Mouse (Mus musculus): Measurements from ENCODE around the gene Chsy1. TPM values are rescaled to one million over a fixed set of nuclear protein-coding genes. Genes with fewer than 3 reads are reported as not detected.

The Chsy1 gene
- polyA plus RNA-seq, 1 experiment from 2014 or later: 15.1 TPM

- DNase-seq (ENCODE audit: low read depth, low spot score) (no peak), ATAC-seq (no peak)
- ChIA-PET POLR2A (no interaction called here), CTCF (no interaction called here)
- in situ Hi-C loops (cut with MboI; ENCODE audit: low pct_unique_long_range_greater_than_20kb): no loop called here
- no peaks in the 10 kb centered on the region for H3K27me3 ChIP-seq
- no peak for TF ChIP-seq CTCF (IDR thresholded peaks at IDR 0.05)
Observed at GRCm38 (mm10) chr7:66169476-66169875, 60.2 kb downstream of the Chsy1 start.

- H3K27me3 ChIP-seq: no peaks in the 10 kb centered on the region
- POLR2A ChIA-PET: no interaction called here
- no peak for TF ChIP-seq CTCF (IDR thresholded peaks at IDR 0.05)
- in situ Hi-C loops (cut with MboI; ENCODE audit: low pct_unique_long_range_greater_than_20kb): no loop called here
- CTCF ChIA-PET: no interaction called here
- DNase-seq (ENCODE audit: low read depth, low spot score): no peak
- no peak for ATAC-seq
Observed at GRCm38 (mm10) chr7:66170802-66171505, 61.6 kb downstream of the Chsy1 start.

- CTCF ChIA-PET: no interaction called here
- ATAC-seq (no peak), DNase-seq (ENCODE audit: low read depth, low spot score) (no peak)
- TF ChIP-seq CTCF (IDR thresholded peaks at IDR 0.05): no peak
- in situ Hi-C loops (cut with MboI; ENCODE audit: low pct_unique_long_range_greater_than_20kb): no loop called here
- H3K27me3 ChIP-seq: no peaks in the 10 kb centered on the region
- POLR2A ChIA-PET: no interaction called here
Observed at GRCm38 (mm10) chr7:66175738-66176137, 66.4 kb downstream of the Chsy1 start.

- CTCF ChIA-PET: no interaction called here
- in situ Hi-C loops (cut with MboI; ENCODE audit: low pct_unique_long_range_greater_than_20kb): no loop called here
- no peaks in the 10 kb centered on the region for H3K27me3 ChIP-seq
- no peak for TF ChIP-seq CTCF (IDR thresholded peaks at IDR 0.05)
- POLR2A ChIA-PET: no interaction called here
- no peak for ATAC-seq
- no peak for DNase-seq (ENCODE audit: low read depth, low spot score)
Observed at GRCm38 (mm10) chr7:66176256-66176655, 66.9 kb downstream of the Chsy1 start.

- CTCF ChIA-PET: no interaction called here
- no peak for DNase-seq (ENCODE audit: low read depth, low spot score)
- no peak for TF ChIP-seq CTCF (IDR thresholded peaks at IDR 0.05)
- POLR2A ChIA-PET: no interaction called here
- no peaks in the 10 kb centered on the region for H3K27me3 ChIP-seq
- ATAC-seq: no peak
- in situ Hi-C loops (cut with MboI; ENCODE audit: low pct_unique_long_range_greater_than_20kb): no loop called here
Observed at GRCm38 (mm10) chr7:66176929-66177328, 67.6 kb downstream of the Chsy1 start.

- no peak for DNase-seq (ENCODE audit: low read depth, low spot score)
- ChIA-PET CTCF (interaction anchor here (0.9 to 1.3 kb wide), 2 partner anchors 10 to 49 kb away, joined by 3 read pairs; no protein-coding TSS in a partner anchor), POLR2A (no interaction called here)
- H3K27me3 ChIP-seq: no peaks in the 10 kb centered on the region
- TF ChIP-seq CTCF (IDR thresholded peaks at IDR 0.05): no peak
- no peak for ATAC-seq
- in situ Hi-C loops (cut with MboI; ENCODE audit: low pct_unique_long_range_greater_than_20kb): no loop called here
Observed at GRCm38 (mm10) chr7:66178101-66178500, 68.8 kb downstream of the Chsy1 start.

- H3K27me3 ChIP-seq: no peaks in the 10 kb centered on the region
- ATAC-seq (no peak), DNase-seq (ENCODE audit: low read depth, low spot score) (no peak)
- ChIA-PET CTCF (no interaction called here), POLR2A (no interaction called here)
- in situ Hi-C loops (cut with MboI; ENCODE audit: low pct_unique_long_range_greater_than_20kb): no loop called here
- no peak for TF ChIP-seq CTCF (IDR thresholded peaks at IDR 0.05)
Observed at GRCm38 (mm10) chr7:66179120-66179581, 69.8 kb downstream of the Chsy1 start.

- POLR2A ChIA-PET: no interaction called here
- no peaks in the 10 kb centered on the region for H3K27me3 ChIP-seq
- DNase-seq (ENCODE audit: low read depth, low spot score): no peak
- ATAC-seq: no peak
- in situ Hi-C loops (cut with MboI; ENCODE audit: low pct_unique_long_range_greater_than_20kb): no loop called here
- CTCF ChIA-PET: no interaction called here
- no peak for TF ChIP-seq CTCF (IDR thresholded peaks at IDR 0.05)
Observed at GRCm38 (mm10) chr7:66179711-66180110, 70.4 kb downstream of the Chsy1 start.

GRCm38 (mm10) chr7:66180260-66180659 lies 70.9 kb downstream of the Chsy1 start:
- in situ Hi-C loops (cut with MboI; ENCODE audit: low pct_unique_long_range_greater_than_20kb): no loop called here
- ChIA-PET POLR2A (no interaction called here), CTCF (no interaction called here)
- DNase-seq (ENCODE audit: low read depth, low spot score) (no peak), ATAC-seq (no peak)
- no peaks in the 10 kb centered on the region for H3K27me3 ChIP-seq
- TF ChIP-seq CTCF (IDR thresholded peaks at IDR 0.05): no peak

GRCm38 (mm10) chr7:66180711-66181365 lies 71.5 kb downstream of the Chsy1 start:
- ChIA-PET POLR2A (interaction anchor here (0.7 kb wide), 2 partner anchors 78 to 878 kb away, joined by 3 to 4 read pairs; no protein-coding TSS in a partner anchor), CTCF (interaction anchor here (0.8 to 1.2 kb wide), 3 partner anchors 15 to 69 kb away, joined by 3 read pairs; no protein-coding TSS in a partner anchor)
- ATAC-seq: no peak
- no peak for DNase-seq (ENCODE audit: low read depth, low spot score)
- TF ChIP-seq CTCF (IDR thresholded peaks at IDR 0.05): no peak
- H3K27me3 ChIP-seq: no peaks in the 10 kb centered on the region
- in situ Hi-C loops (cut with MboI; ENCODE audit: low pct_unique_long_range_greater_than_20kb): no loop called here

GRCm38 (mm10) chr7:66182075-66182715 lies 72.9 kb downstream of the Chsy1 start:
- in situ Hi-C loops (cut with MboI; ENCODE audit: low pct_unique_long_range_greater_than_20kb): no loop called here
- DNase-seq (ENCODE audit: low read depth, low spot score) (no peak), ATAC-seq (no peak)
- ChIA-PET POLR2A (no interaction called here), CTCF (interaction anchor here (1.2 kb wide), 1 partner anchor 67 kb away, joined by 3 read pairs; no protein-coding TSS in a partner anchor)
- H3K27me3 ChIP-seq: no peaks in the 10 kb centered on the region
- no peak for TF ChIP-seq CTCF (IDR thresholded peaks at IDR 0.05)

Measured in Patski (cell line).